Mouse (Mus musculus) heart, embryonic 13.5 days (tissue): ENCODE data around the gene Bbs10. TPM values are rescaled to one million over a fixed set of nuclear protein-coding genes. Genes with fewer than 3 reads are reported as not detected.

Experiments
- ATAC-seq: fragments of 200-750 bp; cut with Nextera tagmentation; 2 replicates; pipeline ENCODE4 v1.8.0; 2017; ENCODE audit warnings: moderate TSS enrichment; ENCODE audit not compliant: insufficient number of reproducible peaks, low FRiP score, low TSS enrichment; ENCODE audit errors: extremely low read depth
- H3K27ac ChIP-seq: fragments of 300-500 bp; sonication (generic); replicated peaks from 2 replicates; pipeline ENCODE4 v1.5.1; 2015; ENCODE audit warnings: moderate library complexity, mild to moderate bottlenecking, inconsistent platforms
- H3K27me3 ChIP-seq: fragments of 300-500 bp; sonication (generic); replicated peaks from 2 replicates; pipeline ENCODE4 v1.6.1; 2015; ENCODE audit warnings: mild to moderate bottlenecking, inconsistent platforms
- H3K36me3 ChIP-seq: fragments of 300-500 bp; sonication (generic); 2 replicates; pipeline ENCODE4 v1.6.1; 2015; ENCODE audit warnings: mild to moderate bottlenecking, inconsistent platforms
- H3K4me1 ChIP-seq: fragments of 300-500 bp; sonication (generic); 2 replicates; pipeline ENCODE4 v1.6.1; 2015; ENCODE audit warnings: inconsistent platforms
- H3K4me2 ChIP-seq: fragments of 300-500 bp; sonication (generic); 2 replicates; pipeline ENCODE4 v1.6.1; 2015; ENCODE audit warnings: inconsistent platforms, mild to moderate bottlenecking, moderate library complexity
- H3K4me3 ChIP-seq: fragments of 300-500 bp; sonication (generic); 2 replicates; pipeline ENCODE4 v1.5.1; 2015; ENCODE audit warnings: moderate library complexity, mild to moderate bottlenecking, inconsistent platforms
- H3K9ac ChIP-seq: fragments of 300-500 bp; sonication (generic); 2 replicates; pipeline ENCODE4 v1.6.1; 2015; ENCODE audit warnings: inconsistent platforms, mild to moderate bottlenecking, moderate library complexity
- H3K9me3 ChIP-seq: fragments of 300-500 bp; sonication (generic); 2 replicates; pipeline ENCODE4 v1.6.1; 2016; ENCODE audit warnings: inconsistent platforms
- WGBS: fragments of 180-500 bp; shearing (Covaris S2); methylation state at CpG from one replicate; pipeline ENCODE4 v1.1.7; 2015; ENCODE audit warnings: mixed read lengths; 5-methylcytosine and 5-hydroxymethylcytosine counted together
- polyA plus RNA-seq: library from polyadenylated mRNA; unstranded; fragments of >200 nt; fragmentation: Nextera tagmentation; extraction: Ambion mirVana; gene quantifications from 2 replicates; pipeline ENCODE4 v1.2.1, GENCODE M21; 2015

The Bbs10 gene
- polyA plus RNA-seq, result 3.8 and 4.2 TPM in 2 replicates

DNA sequence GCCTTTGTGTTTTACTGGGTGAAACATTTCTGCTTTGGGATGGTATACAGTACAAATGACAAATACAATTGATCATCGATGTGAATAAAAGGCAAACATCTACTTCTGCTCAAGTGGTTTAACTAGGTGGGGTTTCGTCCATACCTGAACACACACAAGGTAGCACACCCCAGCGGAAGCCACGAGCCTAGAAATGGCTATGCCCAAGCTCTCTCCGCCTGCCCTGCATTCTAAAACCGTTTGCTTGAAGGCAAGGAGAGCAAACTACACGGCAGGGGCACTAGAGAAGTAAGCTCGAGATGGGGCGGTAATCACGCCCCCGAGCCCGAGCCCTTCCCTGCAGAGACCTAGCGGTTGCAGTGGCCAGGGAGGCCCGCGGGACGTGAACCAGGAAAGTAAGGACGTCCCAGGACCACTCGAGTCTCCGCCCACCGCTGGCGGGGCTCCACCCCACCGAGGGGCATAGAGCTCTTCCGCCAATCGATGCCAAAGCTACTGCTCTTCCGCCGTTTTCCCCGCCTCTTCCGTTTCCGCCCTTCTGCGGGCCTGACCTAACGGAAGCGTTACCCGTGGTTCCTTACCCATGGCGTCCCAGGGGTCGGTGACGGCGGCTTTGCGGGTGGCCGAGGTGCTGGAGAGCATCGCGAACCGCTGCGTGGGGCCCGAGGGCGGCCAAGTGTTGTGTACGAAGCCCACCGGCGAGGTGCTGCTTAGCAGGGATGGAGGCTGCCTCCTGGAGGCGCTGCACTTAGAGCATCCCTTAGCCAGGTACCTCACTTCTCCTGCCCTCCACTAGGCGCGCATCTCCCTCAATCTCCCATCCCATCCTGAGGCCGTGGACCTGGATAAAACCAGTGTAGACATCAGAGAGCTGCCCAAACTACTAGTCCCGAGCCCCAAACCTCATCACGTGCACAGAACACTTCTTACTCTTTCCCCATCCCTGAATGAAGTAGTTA lies at the start of gene Bbs10:
TSS of gene Bbs10 (plus strand) at position 540 of the 959 bp plus-strand sequence.
- Histone ChIP-seq H3K9me3 (no peaks in the 10 kb centered on the region), H3K4me2 (peak within 1 kb of the TSS; percentile 78), H3K9ac (peak within 1 kb of the TSS; percentile 85), H3K27ac (peak within 1 kb of the TSS; percentile 84), H3K27me3 (no peaks in the 10 kb centered on the region), H3K4me3 (peak within 1 kb of the TSS; percentile 86), H3K4me1 (peaks cover 15% of the 10 kb centered on the region), H3K36me3 (peaks cover 9% of the 10 kb centered on the region)
- WGBS, result under 1% methylated on average over 54 of the region's 54 CpGs
- peak; percentile 97 for ATAC-seq

DNA sequence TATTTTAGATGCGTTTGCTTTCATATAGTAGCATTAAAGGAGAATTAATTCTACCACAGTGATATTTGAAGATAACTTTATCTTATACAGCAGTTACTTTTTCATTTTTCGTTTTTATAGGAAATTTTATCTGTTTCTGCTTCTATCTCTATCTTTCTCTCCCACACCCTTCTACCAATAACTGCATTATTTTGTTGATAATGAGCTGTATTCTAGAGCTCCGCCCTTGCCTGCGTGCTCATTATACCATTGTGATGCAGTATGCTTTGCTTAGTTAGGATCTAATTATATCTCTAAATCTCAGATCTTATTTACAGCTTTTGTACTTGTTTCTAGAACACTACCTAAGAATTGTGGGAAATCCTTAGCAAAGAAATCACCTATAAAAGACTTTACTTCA lies 48.3 kb upstream of the Bbs10 start:
- no peaks in the 10 kb centered on the region for H3K9me3 ChIP-seq
- WGBS, result 77% methylated on average over 4 of the region's 4 CpGs

DNA sequence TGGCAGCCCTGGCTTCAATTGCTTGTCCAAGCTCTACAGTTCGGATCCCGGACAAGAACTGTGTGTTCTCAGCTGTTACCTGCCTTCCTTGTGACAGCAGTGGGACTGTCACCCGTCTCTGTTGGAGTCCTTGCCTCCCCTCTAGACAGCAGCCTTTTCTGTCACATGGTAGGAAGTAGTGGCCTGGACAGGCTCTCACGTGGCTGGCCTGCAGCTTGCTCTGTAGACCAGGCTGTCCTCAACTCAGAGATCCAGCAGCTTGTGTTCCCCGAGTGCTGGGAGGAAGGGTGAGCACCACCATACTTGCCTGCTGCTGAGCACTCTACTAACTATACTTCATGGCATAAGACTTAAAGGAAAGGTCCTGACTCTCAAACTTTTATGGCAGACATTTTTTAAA lies 46.8 kb upstream of the Bbs10 start:
- Histone ChIP-seq H3K27ac (no peak overlapping the region), H3K9me3 (no peaks in the 10 kb centered on the region), H3K4me2 (no peak overlapping the region), H3K36me3 (peaks cover 13% of the 10 kb centered on the region), H3K9ac (no peak overlapping the region), H3K27me3 (no peaks in the 10 kb centered on the region), H3K4me1 (peaks cover 20% of the 10 kb centered on the region), H3K4me3 (no peak overlapping the region)
- no peak for ATAC-seq
- 61% methylated on average over 5 of the region's 5 CpGs for WGBS

More for the DNA sequence above, 48.3 kb upstream of the Bbs10 start:
- Histone ChIP-seq H3K27ac (no peak overlapping the region), H3K4me1 (peaks cover 23% of the 10 kb centered on the region), H3K27me3 (no peaks in the 10 kb centered on the region), H3K9ac (no peak overlapping the region), H3K4me3 (no peak overlapping the region), H3K36me3 (0 out of 2 replicates have a peak, but pooled peaks cover 4% of the 10 kb centered on the region), H3K4me2 (no peak overlapping the region)
- no peak for ATAC-seq

DNA sequence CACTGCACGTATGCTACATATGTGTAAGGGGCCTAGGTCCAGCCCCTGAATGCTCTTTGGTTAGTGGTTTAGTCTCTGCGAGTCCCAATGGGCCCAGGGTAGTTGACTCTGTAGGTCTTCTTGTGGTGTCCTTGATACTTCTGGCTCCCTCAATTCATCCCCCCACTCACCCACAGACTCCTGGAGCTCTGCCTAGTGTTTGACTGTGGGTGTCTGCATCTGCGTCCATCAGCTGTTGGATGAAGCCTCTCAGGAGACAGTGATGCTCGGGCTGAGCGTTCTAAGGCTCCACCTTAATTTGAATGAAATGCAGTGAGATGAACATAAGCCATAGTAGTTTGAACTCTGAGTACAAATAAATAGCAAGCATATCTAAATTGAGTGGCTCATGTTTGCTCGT lies 43.3 kb upstream of the Bbs10 start:
- Histone ChIP-seq H3K9me3 (no peaks in the 10 kb centered on the region), H3K27me3 (no peaks in the 10 kb centered on the region), H3K9ac (no peak overlapping the region), H3K27ac (no peak overlapping the region), H3K4me3 (no peak overlapping the region), H3K36me3 (peaks cover 30% of the 10 kb centered on the region), H3K4me2 (no peak overlapping the region), H3K4me1 (0 out of 2 replicates have a peak, but pooled peaks cover 3% of the 10 kb centered on the region)
- ATAC-seq, result no peak
- WGBS, result 91% methylated on average over 6 of the region's 6 CpGs

- ATAC-seq, result no peak
- H3K9ac ChIP-seq, result no peak overlapping the region
- H3K4me1 ChIP-seq, result peaks cover 8% of the 10 kb centered on the region
- no peaks in the 10 kb centered on the region for H3K9me3 ChIP-seq
- H3K36me3 ChIP-seq, result peaks cover 30% of the 10 kb centered on the region
- no peak overlapping the region for H3K4me3 ChIP-seq
- no peak overlapping the region for H3K27ac ChIP-seq
- no peaks in the 10 kb centered on the region for H3K27me3 ChIP-seq
- H3K4me2 ChIP-seq, result no peak overlapping the region
- 82% methylated on average over 3 of the region's 3 CpGs for WGBS
These were observed 42.3 kb upstream of the Bbs10 start for GRCm38 (mm10) chr10:111256156-111256555.

DNA sequence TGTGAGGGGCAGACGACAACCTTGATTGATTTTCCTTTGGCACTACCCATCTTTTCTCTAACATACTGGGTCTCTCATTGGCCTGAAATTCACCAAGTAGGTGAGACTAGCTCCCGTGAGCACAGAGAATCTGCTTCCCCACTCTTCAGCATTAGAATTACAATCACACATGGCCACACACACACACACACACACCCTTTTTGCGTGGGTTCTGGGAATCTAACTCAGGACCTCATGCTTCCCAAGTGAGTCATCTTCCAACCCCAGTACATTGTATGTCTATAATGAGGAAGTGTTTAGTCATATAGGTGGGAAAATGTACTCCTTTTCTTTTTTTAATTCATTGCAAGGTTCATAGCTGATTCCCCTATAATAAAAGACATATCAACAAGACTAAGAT lies 41.1 kb upstream of the Bbs10 start:
- Histone ChIP-seq H3K9ac (no peak overlapping the region), H3K9me3 (no peaks in the 10 kb centered on the region), H3K36me3 (peaks cover 30% of the 10 kb centered on the region), H3K4me1 (peaks cover 13% of the 10 kb centered on the region), H3K4me3 (no peak overlapping the region), H3K4me2 (no peak overlapping the region), H3K27me3 (no peaks in the 10 kb centered on the region), H3K27ac (no peak overlapping the region)
- WGBS, result 83% methylated on average over 3 of the region's 3 CpGs
- ATAC-seq, result no peak

- Histone ChIP-seq H3K4me3 (no peak overlapping the region), H3K9me3 (no peaks in the 10 kb centered on the region), H3K27ac (no peak overlapping the region), H3K36me3 (peaks cover 30% of the 10 kb centered on the region), H3K4me2 (no peak overlapping the region), H3K27me3 (no peaks in the 10 kb centered on the region), H3K9ac (no peak overlapping the region), H3K4me1 (peaks cover 13% of the 10 kb centered on the region)
- ATAC-seq, result no peak
- WGBS, result 87% methylated on average over 3 of the region's 3 CpGs
These were observed 40.2 kb upstream of the Bbs10 start for GRCm38 (mm10) chr10:111258256-111258655.

DNA sequence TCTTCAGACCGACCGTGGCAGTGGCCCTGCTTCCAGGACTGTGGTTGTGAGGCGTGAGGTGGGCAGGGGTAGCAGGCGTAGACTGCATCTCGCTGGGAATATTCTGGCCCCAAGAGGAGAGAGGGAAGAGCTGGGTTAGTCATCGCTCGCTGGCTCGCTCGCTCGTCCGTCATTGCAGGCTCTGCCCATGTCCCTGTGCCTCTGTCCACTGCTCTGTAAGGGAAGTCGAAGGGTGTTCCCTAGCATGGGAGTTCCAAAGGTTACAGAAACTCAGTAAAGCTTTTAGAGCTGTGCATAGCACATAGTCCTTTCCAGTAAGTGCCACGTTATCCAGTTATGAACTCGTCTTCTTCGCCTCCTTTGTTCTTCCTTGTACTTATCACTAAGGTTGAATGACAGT lies 26.8 kb upstream of the Bbs10 start:
- Histone ChIP-seq H3K4me1 (peaks cover 29% of the 10 kb centered on the region), H3K9ac (peak overlapping the region; percentile 50), H3K4me3 (peak overlapping the region; percentile 7; the same call in 1 of the 2 replicates), H3K4me2 (peak overlapping the region; percentile 59), H3K9me3 (peaks cover 2% of the 10 kb centered on the region; the same call in 1 of the 2 replicates), H3K27me3 (no peaks in the 10 kb centered on the region), H3K27ac (peak overlapping the region; percentile 74), H3K36me3 (peaks cover 82% of the 10 kb centered on the region)
- 38% methylated on average over 15 of the region's 15 CpGs for WGBS
- no peak for ATAC-seq

DNA sequence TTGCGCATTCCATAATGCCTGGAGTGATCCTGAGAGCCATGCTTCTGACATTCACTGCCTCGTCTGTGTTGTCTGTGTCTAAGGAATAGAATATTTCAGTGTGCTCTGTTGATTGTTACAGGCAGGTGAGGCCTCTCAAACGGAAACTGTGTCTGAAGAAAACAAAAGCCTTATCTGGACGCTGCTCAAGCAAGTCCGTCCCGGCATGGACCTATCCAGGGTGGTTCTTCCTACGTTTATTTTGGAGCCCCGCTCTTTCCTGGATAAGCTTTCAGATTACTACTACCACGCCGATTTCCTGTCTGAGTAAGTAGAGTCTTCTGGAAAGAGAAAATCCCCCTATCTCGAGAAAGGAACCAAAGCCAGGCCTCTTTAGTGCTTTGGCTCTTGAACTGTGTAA lies 25.6 kb upstream of the Bbs10 start:
- H3K27ac ChIP-seq, result peak overlapping the region; percentile 74
- H3K9me3 ChIP-seq, result peaks cover 2% of the 10 kb centered on the region; the same call in 1 of the 2 replicates
- 58% methylated on average over 11 of the region's 11 CpGs for WGBS
- peaks cover 84% of the 10 kb centered on the region for H3K36me3 ChIP-seq
- no peak overlapping the region for H3K4me2 ChIP-seq
- H3K9ac ChIP-seq, result no peak overlapping the region
- no peaks in the 10 kb centered on the region for H3K27me3 ChIP-seq
- H3K4me1 ChIP-seq, result peaks cover 29% of the 10 kb centered on the region
- no peak overlapping the region for H3K4me3 ChIP-seq
- no peak for ATAC-seq

DNA sequence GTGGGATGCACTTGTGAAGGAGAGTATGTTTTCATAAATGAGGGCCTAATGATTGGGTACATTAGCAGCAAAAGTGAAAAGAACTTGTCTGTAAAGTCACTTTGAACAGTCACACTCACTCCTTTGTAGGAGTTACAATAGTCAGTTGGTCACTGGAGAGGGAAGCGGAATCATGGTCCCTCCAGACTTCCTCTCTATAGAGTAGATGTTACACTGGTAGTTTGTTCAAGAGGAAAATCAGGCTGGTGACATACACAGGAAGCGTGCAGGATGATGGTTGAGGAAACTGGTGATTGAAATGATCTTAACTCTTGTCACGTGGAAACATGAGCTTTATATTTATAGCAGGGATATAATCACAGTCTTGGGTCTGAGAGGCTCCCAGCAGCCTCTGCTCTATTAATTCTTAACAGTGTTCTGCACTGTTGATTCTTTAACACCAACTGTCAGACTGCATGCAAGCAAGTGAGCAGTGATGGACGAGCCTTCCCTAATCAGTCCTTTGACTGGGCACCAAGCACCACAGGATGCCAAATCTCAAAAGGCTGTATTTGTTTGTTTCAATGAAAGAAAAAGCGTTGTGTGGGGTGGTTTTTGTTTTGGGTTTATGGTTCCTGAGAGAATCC lies 24.9 kb upstream of the Bbs10 start:
- H3K27me3 ChIP-seq, result no peaks in the 10 kb centered on the region
- peaks cover 29% of the 10 kb centered on the region for H3K4me1 ChIP-seq
- H3K4me2 ChIP-seq, result no peak overlapping the region
- H3K36me3 ChIP-seq, result peaks cover 85% of the 10 kb centered on the region
- peaks cover 2% of the 10 kb centered on the region; the same call in 1 of the 2 replicates for H3K9me3 ChIP-seq
- ATAC-seq, result no peak
- WGBS, result 63% methylated on average over 5 of the region's 5 CpGs
- H3K27ac ChIP-seq, result peak overlapping the region; percentile 74
- no peak overlapping the region for H3K4me3 ChIP-seq
- H3K9ac ChIP-seq, result no peak overlapping the region

DNA sequence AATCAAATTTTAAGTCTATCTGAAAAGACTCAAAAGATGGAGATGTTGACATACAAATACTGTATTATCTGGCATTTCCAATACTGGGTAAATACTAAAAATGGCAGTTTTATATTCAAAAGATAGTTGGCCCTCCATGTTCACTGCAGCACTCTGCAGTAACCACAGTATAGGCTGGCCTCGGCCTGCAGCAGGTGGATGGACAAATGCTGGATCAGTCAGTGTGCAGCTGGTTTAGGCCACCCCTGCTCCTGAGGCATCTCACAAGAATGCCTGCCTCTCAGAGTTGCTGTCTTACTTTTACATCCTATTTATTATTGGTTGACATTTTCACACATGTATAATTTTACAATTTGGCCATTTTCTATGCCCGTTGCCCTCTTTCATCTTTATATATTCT lies 22.7 kb upstream of the Bbs10 start:
- peaks cover 83% of the 10 kb centered on the region for H3K36me3 ChIP-seq

More for the DNA sequence above, 22.7 kb upstream of the Bbs10 start:
- Histone ChIP-seq H3K9me3 (peaks cover 2% of the 10 kb centered on the region; the same call in 1 of the 2 replicates), H3K27ac (no peak overlapping the region), H3K9ac (no peak overlapping the region), H3K4me2 (no peak overlapping the region), H3K4me1 (peaks cover 27% of the 10 kb centered on the region), H3K4me3 (no peak overlapping the region), H3K27me3 (no peaks in the 10 kb centered on the region)
- no peak for ATAC-seq
- WGBS, result 78% methylated on average over 2 of the region's 2 CpGs
